Mouse (Mus musculus): ENCODE results near the gene Gm13277. TPM values are rescaled to one million over a fixed set of nuclear protein-coding genes. Genes with fewer than 3 reads are reported as not detected.

Gm13277 gene
- polyA plus RNA-seq, 1 experiment from 2014 or later, result not detected

Other genes starting within 250 kb of the Gm13277 start
- gene Ifna15, start 230.4 kb upstream of the Gm13277 start, polyA plus RNA-seq (2016; fragmentation: Nextera tagmentation; extraction: Ambion mirVana), result not detected in 2 replicates
- gene Ifna14, start 216.8 kb upstream of the Gm13277 start, polyA plus RNA-seq (2016; fragmentation: Nextera tagmentation; extraction: Ambion mirVana), result not detected in 2 replicates
- not detected in 2 replicates for gene Ifna9, start 196.2 kb upstream of the Gm13277 start, polyA plus RNA-seq (2016; fragmentation: Nextera tagmentation; extraction: Ambion mirVana)
- not detected in 2 replicates for gene Ifna12, start 185.3 kb upstream of the Gm13277 start, polyA plus RNA-seq (2016; fragmentation: Nextera tagmentation; extraction: Ambion mirVana)
- gene C87499, start 154.2 kb upstream of the Gm13277 start, polyA plus RNA-seq (2016; fragmentation: Nextera tagmentation; extraction: Ambion mirVana), result not detected in 2 replicates
- gene Ifna13, start 144.2 kb upstream of the Gm13277 start, polyA plus RNA-seq (2016; fragmentation: Nextera tagmentation; extraction: Ambion mirVana), result not detected in 2 replicates
- not detected in 2 replicates for gene Ifna16, start 111.7 kb upstream of the Gm13277 start, polyA plus RNA-seq (2016; fragmentation: Nextera tagmentation; extraction: Ambion mirVana)
- not detected in 2 replicates for gene Ifna2, start 104.7 kb upstream of the Gm13277 start, polyA plus RNA-seq (2016; fragmentation: Nextera tagmentation; extraction: Ambion mirVana)
- gene Ifnab, start 97.3 kb upstream of the Gm13277 start, polyA plus RNA-seq (2016; fragmentation: Nextera tagmentation; extraction: Ambion mirVana), result not detected in 2 replicates
- gene Gm26566, start 66.8 kb upstream of the Gm13277 start, polyA plus RNA-seq (2016; fragmentation: Nextera tagmentation; extraction: Ambion mirVana), result 1.6 and 2.0 TPM in 2 replicates
- 127 and 132 TPM in 2 replicates for gene Klhl9, start 66.2 kb upstream of the Gm13277 start, polyA plus RNA-seq (2016; fragmentation: Nextera tagmentation; extraction: Ambion mirVana)
- gene Gm13271, start 33.8 kb upstream of the Gm13277 start, polyA plus RNA-seq (2016; fragmentation: Nextera tagmentation; extraction: Ambion mirVana), result not detected in 2 replicates
- gene Gm13283, start 28.5 kb upstream of the Gm13277 start, polyA plus RNA-seq (2016; fragmentation: Nextera tagmentation; extraction: Ambion mirVana), result 0.32 and 0.46 TPM in 2 replicates
- 0.22 TPM in 1 of 2 replicates, not detected in the other for gene Gm13290, start 14.8 kb upstream of the Gm13277 start, polyA plus RNA-seq (2016; fragmentation: Nextera tagmentation; extraction: Ambion mirVana)
- gene Gm13289, start 11.7 kb upstream of the Gm13277 start, polyA plus RNA-seq (2016; fragmentation: Nextera tagmentation; extraction: Ambion mirVana), result not detected in 2 replicates
- gene Gm13272, start 8.8 kb upstream of the Gm13277 start, polyA plus RNA-seq (2016; fragmentation: Nextera tagmentation; extraction: Ambion mirVana), result not detected in 2 replicates
- not detected in 2 replicates for gene Ifnz, start 6.5 kb upstream of the Gm13277 start, polyA plus RNA-seq (2016; fragmentation: Nextera tagmentation; extraction: Ambion mirVana)
- gene Gm13276, start 2.9 kb upstream of the Gm13277 start, polyA plus RNA-seq (2016; fragmentation: Nextera tagmentation; extraction: Ambion mirVana), result not detected in 2 replicates
- not detected in 2 replicates for gene Gm13278, start 2.9 kb downstream of the Gm13277 start, polyA plus RNA-seq (2016; fragmentation: Nextera tagmentation; extraction: Ambion mirVana)
- gene Gm13275, start 5.9 kb downstream of the Gm13277 start, polyA plus RNA-seq (2016; fragmentation: Nextera tagmentation; extraction: Ambion mirVana), result not detected in 2 replicates
- not detected in 2 replicates for gene Gm13279, start 8.8 kb downstream of the Gm13277 start, polyA plus RNA-seq (2016; fragmentation: Nextera tagmentation; extraction: Ambion mirVana)
- 0.58 and 0.77 TPM in 2 replicates for gene Gm13285, start 11.0 kb downstream of the Gm13277 start, polyA plus RNA-seq (2016; fragmentation: Nextera tagmentation; extraction: Ambion mirVana)
- gene Gm13287, start 14.6 kb downstream of the Gm13277 start, polyA plus RNA-seq (2016; fragmentation: Nextera tagmentation; extraction: Ambion mirVana), result not detected in 2 replicates
- gene Gm13288, start 16.9 kb downstream of the Gm13277 start, polyA plus RNA-seq (2016; fragmentation: Nextera tagmentation; extraction: Ambion mirVana), result not detected in 2 replicates
- gene Ifna7, start 27.6 kb downstream of the Gm13277 start, polyA plus RNA-seq (2016; fragmentation: Nextera tagmentation; extraction: Ambion mirVana), result not detected in 2 replicates
- not detected in 2 replicates for gene Ifna11, start 31.3 kb downstream of the Gm13277 start, polyA plus RNA-seq (2016; fragmentation: Nextera tagmentation; extraction: Ambion mirVana)
- gene Ifna6, start 38.8 kb downstream of the Gm13277 start, polyA plus RNA-seq (2016; fragmentation: Nextera tagmentation; extraction: Ambion mirVana), result not detected in 2 replicates
- not detected in 2 replicates for gene Ifna5, start 46.9 kb downstream of the Gm13277 start, polyA plus RNA-seq (2016; fragmentation: Nextera tagmentation; extraction: Ambion mirVana)
- not detected in 2 replicates for gene Ifna4, start 53.2 kb downstream of the Gm13277 start, polyA plus RNA-seq (2016; fragmentation: Nextera tagmentation; extraction: Ambion mirVana)
- not detected in 2 replicates for gene Ifna1, start 61.5 kb downstream of the Gm13277 start, polyA plus RNA-seq (2016; fragmentation: Nextera tagmentation; extraction: Ambion mirVana)
- not detected in 2 replicates for gene Ifne, start 91.6 kb downstream of the Gm13277 start, polyA plus RNA-seq (2016; fragmentation: Nextera tagmentation; extraction: Ambion mirVana)

Measured in neural tube, embryonic 12.5 days (tissue).